Mouse (Mus musculus) frontal cortex, postnatal 10 days (tissue): ENCODE results near the gene Psg22.
A peak's percentile ranks its signal among the peaks of the same experiment; 100 is the strongest.
"Not testable (repeated sequence)": the region's sequence is repeated elsewhere in the genome, so short reads cannot be mapped to it uniquely, and the experiment has no call there.

Experiments used
- DNase-seq, 2 experiments: peaks; one replicate each; pipeline ENCODE4 v3.0.0; 2022; ENCODE audit warnings: low spot score in 2 of 2, mixed read lengths in 1 of 2

Psg22 gene

GRCm38 (mm10) chr7:18717790-18718189 lies at the start of gene Psg22:
Psg22 (plus strand) TSS chr7:18718090.
- no peak for DNase-seq

GRCm38 (mm10) chr7:18679772-18680171 lies 38.1 kb upstream of the Psg22 start:
- peak in 1 of 2 experiments; percentile 22 for DNase-seq

GRCm38 (mm10) chr7:18685586-18685985 lies 32.3 kb upstream of the Psg22 start:
- DNase-seq: no peak

- DNase-seq: no peak
These were observed 31.8 kb upstream of the Psg22 start, which contains the start of gene Psg20 for GRCm38 (mm10) chr7:18686085-18686484. Psg20 (minus strand) TSS chr7:18686185.

- DNase-seq: not testable (repeated sequence)
These were observed 7.6 kb upstream of the Psg22 start for GRCm38 (mm10) chr7:18710331-18710730.

GRCm38 (mm10) chr7:18710846-18711245 lies 7.0 kb upstream of the Psg22 start:
- no peak for DNase-seq

GRCm38 (mm10) chr7:18715546-18715945 lies 2.3 kb upstream of the Psg22 start:
- DNase-seq: no peak

- no peak for DNase-seq
These were observed 6.1 kb downstream of the Psg22 start for GRCm38 (mm10) chr7:18724001-18724400.

- DNase-seq: not testable (repeated sequence)
These were observed 8.0 kb downstream of the Psg22 start for GRCm38 (mm10) chr7:18725931-18726330.

- DNase-seq: no peak
These were observed 10.5 kb downstream of the Psg22 start for GRCm38 (mm10) chr7:18728391-18728790.

- no peak for DNase-seq
These were observed 15.2 kb downstream of the Psg22 start for GRCm38 (mm10) chr7:18733111-18733510.

GRCm38 (mm10) chr7:18734451-18734850 lies 16.6 kb downstream of the Psg22 start:
- DNase-seq: no peak

- DNase-seq: peak in 1 of 2 experiments; percentile 6
These were observed 28.4 kb downstream of the Psg22 start for GRCm38 (mm10) chr7:18746189-18746860.

GRCm38 (mm10) chr7:18747420-18747819 lies 29.5 kb downstream of the Psg22 start:
- DNase-seq: not testable (repeated sequence)

- DNase-seq: no peak
These were observed 31.4 kb downstream of the Psg22 start for GRCm38 (mm10) chr7:18748994-18749895.

GRCm38 (mm10) chr7:18749896-18750477 lies 32.1 kb downstream of the Psg22 start:
- peak in 1 of 2 experiments; percentile 58 for DNase-seq

GRCm38 (mm10) chr7:18760152-18760551 lies 42.3 kb downstream of the Psg22 start:
- not testable (repeated sequence) for DNase-seq

- not testable (repeated sequence) for DNase-seq
These were observed 45.0 kb downstream of the Psg22 start for GRCm38 (mm10) chr7:18762885-18763284.
